Mouse (Mus musculus) heart, adult 11 months (tissue): ENCODE results near the gene Il15.
A peak's percentile ranks its signal among the peaks of the same experiment; 100 is the strongest.

Experiments
- DNase-seq: peaks from one replicate; pipeline ENCODE4 v3.0.0; 2022

The Il15 gene

DNA sequence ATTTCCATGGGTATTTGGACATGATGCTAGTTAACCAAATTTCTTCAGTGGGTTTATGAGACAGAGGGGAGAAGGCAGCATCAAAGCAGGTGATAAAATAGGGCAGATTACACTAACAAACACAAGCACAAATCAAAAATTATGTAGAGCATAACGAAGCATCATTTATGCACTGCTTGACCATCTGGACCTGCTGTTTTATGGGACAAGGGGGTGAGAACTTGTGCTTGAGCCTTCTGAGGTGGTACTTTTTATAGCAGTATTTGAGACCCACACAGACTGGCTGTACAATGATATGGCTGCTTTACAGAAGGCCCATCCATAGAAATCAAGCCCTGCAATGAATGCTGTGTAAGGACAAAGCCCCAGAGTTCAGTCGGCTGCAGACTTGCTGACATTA is 46.9 kb downstream of the Il15 start:
- DNase-seq = no peak

GRCm38 (mm10) chr8:82351268-82351943 is 51.6 kb downstream of the Il15 start:
- no peak for DNase-seq

DNA sequence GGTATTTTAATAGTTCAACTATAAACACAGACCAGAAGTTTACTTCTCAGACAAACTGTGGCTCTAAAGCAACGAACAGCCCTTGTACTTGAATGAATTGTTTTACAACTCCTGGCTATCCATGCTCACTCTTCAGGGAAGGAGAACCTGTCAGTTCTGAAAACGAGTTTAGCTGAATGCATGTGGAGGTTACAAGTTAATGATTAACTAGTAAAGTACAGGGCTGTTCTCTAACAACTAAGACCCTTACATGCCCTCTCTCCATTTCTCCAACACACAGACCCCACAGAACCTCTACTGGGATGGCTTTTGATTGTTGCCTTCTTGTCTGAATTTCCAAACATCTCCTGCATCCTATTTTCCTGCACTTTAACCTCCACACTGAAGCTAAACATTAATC is 53.7 kb downstream of the Il15 start:
- no peak for DNase-seq

DNA sequence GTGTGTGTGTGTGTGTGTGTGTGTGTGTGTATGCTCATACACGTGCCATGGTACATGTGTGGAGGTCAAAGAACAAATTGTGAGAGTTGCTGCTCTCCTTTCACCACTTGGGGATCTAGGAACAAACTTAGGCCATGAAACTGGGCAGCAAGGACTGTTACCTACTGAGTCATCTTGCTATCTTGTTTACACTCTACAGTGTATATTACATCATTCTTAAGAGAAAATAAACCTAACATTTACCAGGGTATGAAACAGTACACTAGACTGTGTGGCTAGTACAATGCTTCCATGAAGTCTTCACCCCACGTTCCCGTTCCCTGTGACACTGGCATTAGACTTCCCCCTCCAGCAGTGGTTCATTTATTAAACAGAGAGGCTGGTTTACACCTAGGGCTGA is 56.5 kb downstream of the Il15 start:
- DNase-seq = no peak

GRCm38 (mm10) chr8:82331675-82332234 is 71.3 kb downstream of the Il15 start:
- no peak for DNase-seq

- no peak for DNase-seq
These were observed 74.9 kb downstream of the Il15 start for GRCm38 (mm10) chr8:82327986-82328652.

- no peak for DNase-seq
These were observed 77.0 kb downstream of the Il15 start for GRCm38 (mm10) chr8:82326061-82326460.

DNA sequence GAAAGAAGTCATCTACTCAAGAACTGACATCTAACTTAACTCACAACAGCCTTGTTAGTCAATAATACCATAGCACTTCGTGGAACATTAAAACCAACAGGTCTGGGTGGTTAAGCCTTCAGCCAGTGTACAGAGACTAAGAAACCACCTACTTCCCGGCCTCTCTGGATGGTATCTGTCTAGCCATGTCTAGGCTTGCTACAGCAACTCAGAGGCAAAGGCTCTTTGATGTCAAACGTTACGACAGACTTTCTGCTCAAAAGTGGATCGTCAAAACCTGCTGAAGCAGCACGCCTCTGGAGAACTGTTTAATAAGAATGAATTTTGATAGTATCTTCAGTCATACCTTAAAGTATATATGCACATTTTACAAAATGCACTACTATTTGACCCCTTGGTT is 77.4 kb downstream of the Il15 start:
- no peak for DNase-seq

DNA sequence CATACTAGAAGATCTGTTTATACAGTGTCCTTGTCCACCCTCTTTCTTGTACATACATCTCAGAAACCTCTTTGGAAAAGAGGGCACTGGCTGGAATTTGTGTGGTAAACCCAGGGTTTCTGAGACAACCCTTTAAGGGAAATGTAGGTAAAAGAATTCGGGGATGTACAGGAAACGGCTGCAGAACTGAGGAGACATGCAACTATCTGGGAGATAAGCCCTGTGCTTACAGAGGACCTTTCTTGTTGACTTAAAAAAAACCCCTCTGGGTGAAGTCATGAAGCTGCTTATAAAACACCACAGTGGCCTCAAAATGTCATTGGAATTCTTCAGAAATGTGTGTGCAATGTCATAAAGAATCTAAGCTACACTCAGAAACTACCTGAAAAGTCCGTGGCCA is 85.6 kb downstream of the Il15 start:
- no peak for DNase-seq

DNA sequence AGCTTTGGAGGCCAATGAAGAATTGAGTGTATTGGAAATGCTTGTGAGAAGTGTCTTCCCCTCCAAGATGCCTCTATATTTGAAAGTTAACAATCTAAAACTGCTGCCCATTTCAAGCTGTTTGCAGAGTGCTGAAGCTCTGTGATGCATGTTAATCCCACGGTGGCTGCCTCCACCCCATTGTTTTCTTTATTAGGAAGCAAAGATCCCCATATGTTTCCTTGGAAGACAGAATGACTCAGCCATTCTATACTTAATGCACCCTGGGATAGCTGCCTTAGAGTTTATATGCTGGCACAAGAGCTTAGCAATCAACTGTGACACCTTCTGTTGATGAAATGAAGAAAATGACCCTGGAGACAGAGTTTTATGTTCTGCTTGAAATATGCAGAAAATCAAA is 96.6 kb downstream of the Il15 start:
- no peak for DNase-seq

DNA sequence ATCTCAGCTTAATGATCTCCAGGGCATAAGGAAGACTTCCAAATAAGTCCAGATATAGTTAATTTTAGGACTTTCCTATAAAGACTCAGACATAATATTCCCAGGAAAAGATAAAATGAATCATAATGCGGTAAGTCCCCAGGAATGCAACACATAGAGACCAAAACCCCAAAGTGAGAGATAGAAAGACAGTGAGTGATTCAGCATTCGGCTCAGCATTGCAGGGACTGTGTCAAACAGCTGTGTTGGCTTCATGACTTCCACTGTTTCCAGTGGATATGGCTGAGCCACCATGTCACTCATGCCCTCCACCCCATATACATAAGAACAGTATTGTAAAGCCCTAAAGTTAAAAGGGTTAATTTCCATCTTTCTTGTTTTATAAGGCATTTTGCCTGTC is 106.8 kb downstream of the Il15 start:
- DNase-seq = no peak

DNA sequence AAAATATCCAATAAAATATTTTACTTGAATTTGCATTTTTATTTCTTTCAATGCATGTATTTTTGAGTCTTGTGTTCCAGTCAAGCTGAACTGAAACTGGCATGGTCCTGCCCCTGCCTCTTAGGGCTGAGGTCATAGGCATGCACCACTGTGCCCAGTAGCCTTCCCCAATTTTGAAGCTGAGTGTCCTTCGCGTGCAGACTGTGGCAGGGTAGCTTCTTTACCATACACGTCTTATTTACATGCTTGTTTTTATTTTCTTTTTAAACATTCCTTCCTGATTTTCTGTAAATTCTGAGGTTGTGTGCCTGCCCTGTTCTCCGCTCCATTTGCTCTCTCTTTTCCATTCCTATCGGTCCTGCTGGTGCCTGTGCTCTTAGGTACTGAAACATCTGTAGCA is 111.4 kb downstream of the Il15 start:
- DNase-seq = peak; percentile 64

GRCm38 (mm10) chr8:82285866-82286265 is 117.2 kb downstream of the Il15 start:
- no peak for DNase-seq

GRCm38 (mm10) chr8:82281995-82282394 is 121.0 kb downstream of the Il15 start:
- no peak for DNase-seq
